Mouse (Mus musculus): Measurements from ENCODE around the gene Ecpas. TPM values are rescaled to one million over a fixed set of nuclear protein-coding genes. Genes with fewer than 3 reads are reported as not detected.

Gene Ecpas
- polyA plus RNA-seq (2015; fragmentation: Nextera tagmentation; extraction: Ambion mirVana), result 31.9 and 38.3 TPM in 2 replicates

DNA sequence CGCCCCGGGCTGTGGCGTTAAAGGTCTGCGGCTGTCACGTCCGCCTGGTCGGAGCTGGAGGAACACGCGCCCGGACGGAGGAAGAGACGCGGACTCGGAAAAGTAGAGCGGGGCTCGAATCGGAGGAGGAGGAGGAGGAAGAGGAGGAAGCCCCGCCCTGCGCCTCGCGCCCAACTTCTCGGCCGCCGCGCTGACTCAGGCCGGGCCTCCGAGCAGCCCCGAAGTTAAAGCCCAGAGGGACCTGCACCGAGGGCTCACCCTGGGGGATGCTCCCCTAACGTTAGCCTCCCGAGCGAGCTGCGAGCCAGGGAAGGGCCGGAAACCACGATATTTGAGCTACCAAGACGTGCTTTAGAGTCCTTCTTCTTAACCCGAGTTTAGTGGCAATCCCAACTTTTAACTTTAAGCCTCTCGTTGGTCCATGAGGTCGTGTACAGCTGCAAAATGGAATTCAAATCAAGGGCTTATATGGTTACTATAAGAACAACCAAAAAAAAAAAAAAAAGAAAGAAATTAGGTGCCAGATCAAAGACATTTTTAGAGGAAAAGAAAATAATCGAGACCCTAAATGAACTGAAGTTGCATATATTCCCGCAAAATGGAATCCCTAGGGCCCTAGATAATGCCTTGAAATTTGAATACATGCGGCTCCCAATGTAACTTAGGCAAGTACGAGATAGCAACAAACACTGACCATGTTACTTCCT is at the start of gene Ecpas:
Gene Ecpas (minus strand): TSS at position 121 of the 707 bp plus-strand sequence.

DNA sequence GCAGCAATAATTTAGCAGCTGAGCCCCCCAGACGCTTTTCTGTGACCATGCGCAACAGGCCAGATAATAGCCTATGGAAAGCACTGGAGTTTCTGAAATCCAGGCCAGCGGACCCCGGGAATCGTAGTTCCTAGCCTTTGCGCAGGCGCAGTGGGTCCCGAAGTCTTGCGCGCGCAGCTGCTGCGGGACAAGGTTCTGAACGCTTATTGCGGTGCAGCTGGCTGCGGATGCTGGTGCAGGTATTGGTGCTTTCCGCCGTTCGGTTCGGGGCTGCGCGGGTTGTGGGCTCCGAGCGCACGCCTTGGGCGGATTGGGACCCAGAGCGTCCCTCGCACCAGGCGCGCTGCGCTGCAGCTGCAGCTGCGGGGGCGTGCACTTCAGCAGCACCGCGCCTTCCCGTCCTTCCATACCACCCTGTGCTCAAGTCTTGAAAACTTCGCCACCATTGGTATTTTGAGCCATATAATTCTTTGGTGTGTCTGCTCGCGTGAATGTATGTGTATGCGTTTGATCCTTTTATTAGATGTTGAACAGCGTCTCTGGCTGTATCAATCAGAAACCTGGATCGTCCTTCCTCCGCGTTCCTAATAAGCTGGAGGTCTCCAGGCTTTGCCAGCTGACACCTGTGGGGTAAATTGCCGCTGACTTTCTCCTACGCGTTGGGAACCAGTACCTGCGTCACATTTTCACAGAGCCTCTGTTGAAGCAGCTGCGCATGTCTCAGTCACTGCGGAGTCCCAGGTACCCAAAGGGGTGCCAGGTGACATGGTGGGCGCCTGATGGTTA is 31.1 kb upstream of the Ecpas start, which contains the start of gene Zkscan16:
Gene Zkscan16 (plus strand): TSS at position 209 of the 786 bp plus-strand sequence.

DNA sequence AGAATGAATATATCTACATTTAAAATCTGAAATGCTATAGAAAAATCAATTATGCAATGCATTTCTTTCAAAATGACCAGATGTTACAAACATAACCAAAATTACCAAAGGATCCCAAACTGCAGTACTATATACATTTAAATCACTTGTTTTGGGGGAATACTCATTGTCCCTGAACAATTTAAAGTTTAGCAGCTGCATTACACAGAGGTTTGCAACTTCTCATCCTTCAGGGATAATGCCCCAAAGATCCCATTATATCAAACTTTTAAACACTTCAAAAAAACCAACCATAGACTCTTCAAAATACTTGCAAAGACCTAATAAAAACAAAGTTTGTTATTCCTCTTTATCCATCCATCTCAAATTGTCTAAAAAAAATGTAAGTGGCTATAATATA is 124.9 kb downstream of the Ecpas start, which contains the start of gene Olfr267:
Gene Olfr267 (minus strand): TSS at position 101 of the 400 bp plus-strand sequence.

Other genes starting within 250 kb of the Ecpas start
- gene Olfr267, start 125.0 kb downstream of the Ecpas start, polyA plus RNA-seq (2015; fragmentation: Nextera tagmentation; extraction: Ambion mirVana), result not detected in 2 replicates
- 2.3 and 2.5 TPM in 2 replicates for gene Zkscan16, start 30.9 kb upstream of the Ecpas start, polyA plus RNA-seq (2015; fragmentation: Nextera tagmentation; extraction: Ambion mirVana)
- gene Ptgr1, start 74.4 kb upstream of the Ecpas start, polyA plus RNA-seq (2015; fragmentation: Nextera tagmentation; extraction: Ambion mirVana), result 5.1 and 5.5 TPM in 2 replicates
- gene Dnajc25, start 82.3 kb upstream of the Ecpas start, polyA plus RNA-seq (2015; fragmentation: Nextera tagmentation; extraction: Ambion mirVana), result 8.5 and 13.0 TPM in 2 replicates
- 13.9 and 15.5 TPM in 2 replicates for gene Gm20503, start 90.5 kb upstream of the Ecpas start, polyA plus RNA-seq (2015; fragmentation: Nextera tagmentation; extraction: Ambion mirVana)
- gene Gng10, start 122.3 kb upstream of the Ecpas start, polyA plus RNA-seq (2015; fragmentation: Nextera tagmentation; extraction: Ambion mirVana), result 192 and 204 TPM in 2 replicates
- 0.04 and 0.06 TPM in 2 replicates for gene AI481877, start 226.2 kb upstream of the Ecpas start, polyA plus RNA-seq (2015; fragmentation: Nextera tagmentation; extraction: Ambion mirVana)

Data from neural tube, postnatal 0 days (tissue).